Mouse (Mus musculus): ENCODE results near the gene Fam111a. TPM values are rescaled to one million over a fixed set of nuclear protein-coding genes. Genes with fewer than 3 reads are reported as not detected.
"Not testable (repeated sequence)": the region's sequence is repeated elsewhere in the genome, so short reads cannot be mapped to it uniquely, and the experiment has no call there.

The Fam111a gene
- total RNA-seq (2021), result 1 to 10 TPM; 1.3 to 1.6 TPM

- DNase-seq, result not testable (repeated sequence)
Measured at GRCm38 (mm10) chr19:12545440-12545839, at the start of gene Fam111a. Gene Fam111a, plus strand, starts transcription at chr19:12545740.

GRCm38 (mm10) chr19:12496241-12496640, 49.3 kb upstream of the Fam111a start:
- DNase-seq, result no peak

- DNase-seq, result no peak
Measured at GRCm38 (mm10) chr19:12497909-12498308, 47.6 kb upstream of the Fam111a start.

GRCm38 (mm10) chr19:12498321-12498720, 47.2 kb upstream of the Fam111a start:
- no peak for DNase-seq

GRCm38 (mm10) chr19:12498941-12499340, 46.6 kb upstream of the Fam111a start:
- no peak for DNase-seq

GRCm38 (mm10) chr19:12499485-12499884, 46.1 kb upstream of the Fam111a start:
- no peak for DNase-seq

GRCm38 (mm10) chr19:12500124-12500523, 45.4 kb upstream of the Fam111a start:
- DNase-seq, result peak; percentile 72 to 75

- peak; percentile 48 to 49 for DNase-seq
Measured at GRCm38 (mm10) chr19:12500881-12501311, 44.6 kb upstream of the Fam111a start.

- peak; percentile 90 for DNase-seq
Measured at GRCm38 (mm10) chr19:12501370-12502347, 43.9 kb upstream of the Fam111a start, which contains the start of gene Dtx4. Gene Dtx4, minus strand, starts transcription at chr19:12501454.

GRCm38 (mm10) chr19:12502756-12503155, 42.8 kb upstream of the Fam111a start:
- no peak for DNase-seq

GRCm38 (mm10) chr19:12514621-12515020, 30.9 kb upstream of the Fam111a start:
- no peak for DNase-seq

- DNase-seq, result peak; percentile 51 to 60
Measured at GRCm38 (mm10) chr19:12517671-12518540, 27.6 kb upstream of the Fam111a start.

- no peak for DNase-seq
Measured at GRCm38 (mm10) chr19:12518541-12518890, 27.0 kb upstream of the Fam111a start.

GRCm38 (mm10) chr19:12523377-12523776, 22.2 kb upstream of the Fam111a start:
- DNase-seq, result no peak

- DNase-seq, result no peak
Measured at GRCm38 (mm10) chr19:12537168-12537567, 8.4 kb upstream of the Fam111a start.

- DNase-seq, result no peak
Measured at GRCm38 (mm10) chr19:12539975-12540374, 5.6 kb upstream of the Fam111a start.

GRCm38 (mm10) chr19:12540727-12541126, 4.8 kb upstream of the Fam111a start:
- DNase-seq, result no peak

GRCm38 (mm10) chr19:12541644-12542043, 3.9 kb upstream of the Fam111a start:
- no peak for DNase-seq

- no peak for DNase-seq
Measured at GRCm38 (mm10) chr19:12549166-12549565, 3.6 kb downstream of the Fam111a start.

- DNase-seq, result no peak
Measured at GRCm38 (mm10) chr19:12550005-12550942, 4.7 kb downstream of the Fam111a start.

- no peak for DNase-seq
Measured at GRCm38 (mm10) chr19:12556293-12556692, 10.8 kb downstream of the Fam111a start.

- DNase-seq, result no peak
Measured at GRCm38 (mm10) chr19:12558219-12558618, 12.7 kb downstream of the Fam111a start.
